ENCODE assay signal across 8 mouse cellular contexts in genomic region chr7:16325920-16326606, GRCm38 (mm10). TPM values are rescaled to one million over a fixed set of nuclear protein-coding genes. Genes with fewer than 3 reads are reported as not detected.
DNase-seq lines count a peak whose midpoint lies in the region; ATAC-seq and TF ChIP-seq lines count a peak whose summit lies in the region.

No protein-coding gene starts in this region.

- H3K4me3 ChIP-seq in forebrain, embryonic 10.5 days: no peak overlapping the region
- H3K4me3 ChIP-seq in forebrain, embryonic 15.5 days: no peak overlapping the region
- no peak overlapping the region for H3K4me3 ChIP-seq in forebrain, embryonic 12.5 days (replicated peaks)
- no peak overlapping the region for H3K4me3 ChIP-seq in layer of hippocampus, adult 2 months
- H3K4me3 ChIP-seq in macrophage (ENCODE audit: inconsistent target): no peak overlapping the region

- ATAC-seq in forebrain, embryonic 15.5 days (replicated peaks): no peak
- ATAC-seq in forebrain, embryonic 12.5 days (ENCODE audit: low FRiP score): peak; percentile 70

- H3K36me3 ChIP-seq in forebrain, embryonic 10.5 days (replicated peaks): peaks cover 76% of the 10 kb centered on the region
- H3K36me3 ChIP-seq in forebrain, embryonic 15.5 days: peaks cover 44% of the 10 kb centered on the region
- H3K36me3 ChIP-seq in forebrain, embryonic 12.5 days (replicated peaks): peaks cover 43% of the 10 kb centered on the region
- peaks cover 21% of the 10 kb centered on the region for H3K36me3 ChIP-seq in macrophage (ENCODE audit: inconsistent target)

- TF ChIP-seq CTCF in layer of hippocampus, adult 2 months (conservative IDR thresholded peaks at IDR 0.05): peak; percentile 81

- intact Hi-C loops in heart, postnatal 36 days (cut with DNase I): loop anchor here (1.0 kb wide), 1 partner anchor 32 kb away; no protein-coding TSS in a partner anchor

- H3K9ac ChIP-seq in forebrain, embryonic 15.5 days (replicated peaks): no peak overlapping the region
- no peak overlapping the region for H3K9ac ChIP-seq in forebrain, embryonic 12.5 days

- H3K4me2 ChIP-seq in forebrain, embryonic 15.5 days (replicated peaks): no peak overlapping the region
- no peak overlapping the region for H3K4me2 ChIP-seq in forebrain, embryonic 12.5 days

- H3K27ac ChIP-seq in forebrain, embryonic 10.5 days: peak overlapping the region; percentile 69
- H3K27ac ChIP-seq in forebrain, embryonic 15.5 days (replicated peaks): no peak overlapping the region
- peak overlapping the region; percentile 43; the same call in 1 of the 2 replicates for H3K27ac ChIP-seq in forebrain, embryonic 12.5 days
- H3K27ac ChIP-seq in layer of hippocampus, adult 2 months: peak overlapping the region; percentile 21; the same call in 1 of the 2 replicates
- peak overlapping the region; percentile 54 for H3K27ac ChIP-seq in macrophage

- H3K79me2 ChIP-seq in macrophage (ENCODE audit: inconsistent target): no peaks in the 10 kb centered on the region

- no peaks in the 10 kb centered on the region for H3K9me3 ChIP-seq in forebrain, embryonic 10.5 days
- H3K9me3 ChIP-seq in forebrain, embryonic 15.5 days: no peaks in the 10 kb centered on the region
- no peaks in the 10 kb centered on the region for H3K9me3 ChIP-seq in forebrain, embryonic 12.5 days

- H3K27me3 ChIP-seq in forebrain, embryonic 10.5 days (ENCODE audit: poor library complexity, severe bottlenecking): no peaks in the 10 kb centered on the region
- H3K27me3 ChIP-seq in forebrain, embryonic 15.5 days: no peaks in the 10 kb centered on the region
- no peaks in the 10 kb centered on the region for H3K27me3 ChIP-seq in forebrain, embryonic 12.5 days

- peak; percentile 60 for DNase-seq in forebrain, embryonic 10.5 days (ENCODE audit: extremely low spot score, low spot score)
- DNase-seq in c-Kit-positive CD71-negative TER-119-negative erythroid progenitor cells, embryonic 14.5 days (ENCODE audit: low read depth): peak; percentile 74
- DNase-seq in heart, postnatal 36 days: peak; percentile 68 to 72
- DNase-seq in layer of hippocampus, adult 2 months (ENCODE audit: low spot score in 2 of 2): no peak
- peak; percentile 88 for DNase-seq in skeletal muscle tissue, adult 2 months (ENCODE audit: low read depth, low spot score)

- H3K4me1 ChIP-seq in forebrain, embryonic 10.5 days: peaks cover 9% of the 10 kb centered on the region; the same call in 1 of the 2 replicates
- no peaks in the 10 kb centered on the region for H3K4me1 ChIP-seq in forebrain, embryonic 15.5 days
- 0 out of 2 replicates have a peak, but pooled peaks cover 6% of the 10 kb centered on the region for H3K4me1 ChIP-seq in forebrain, embryonic 12.5 days

- WGBS in forebrain, embryonic 10.5 days: 41% methylated on average over 8 of the region's 8 CpGs
- 30% methylated on average over 8 of the region's 8 CpGs for WGBS in forebrain, embryonic 15.5 days
- 35% methylated on average over 8 of the region's 8 CpGs for WGBS in forebrain, embryonic 12.5 days
- WGBS in macrophage (ENCODE audit: missing documents): 30% methylated on average over 8 of the region's 8 CpGs

RNA-seq across cellular contexts. Expression of gene Bbc3, which starts 17.9 kb away (rescaled TPM):
- 16.4 and 18.8 TPM in 2 replicates for polyA plus RNA-seq in forebrain, embryonic 10.5 days (2016; fragmentation: Nextera tagmentation; extraction: Ambion mirVana)
- 16.7 and 18.5 TPM in 2 replicates for polyA plus RNA-seq in forebrain, embryonic 15.5 days (2015; fragmentation: Nextera tagmentation; extraction: Ambion mirVana)
- 12.8 and 14.6 TPM in 2 replicates for polyA plus RNA-seq in forebrain, embryonic 12.5 days (2016; fragmentation: Nextera tagmentation; extraction: Ambion mirVana)
- 1 to 10 TPM; 3.1 to 5.0 TPM for total RNA-seq in heart, postnatal 36 days (2021)
- 10 to 100 TPM; 12.5 to 14.9 TPM for total RNA-seq in layer of hippocampus, adult 2 months (2021)
- total RNA-seq in macrophage (2018; cell fraction: chromatin; rRNA removed): 10 to 100 TPM in 18 of 26 experiments, 1 to 10 TPM in 8; 2.3 to 27.4 (median 15.9) TPM
- total RNA-seq in macrophage (2018; cell fraction: cytosol; rRNA removed): 10 to 100 TPM in 23 of 26 experiments, 1 to 10 TPM in 3; 6.6 to 26.3 (median 16.8) TPM
- total RNA-seq in macrophage (2018; cell fraction: nucleus; rRNA removed): 10 to 100 TPM; 11.1 to 31.5 (median 20.5) TPM
- 5.0 to 24.1 TPM (median 6.4 TPM) in 3 replicates for polyA plus RNA-seq in macrophage (2018)

RNA-seq across cellular contexts. Expression of gene Ccdc9, which starts 39.5 kb away (rescaled TPM):
- 28.7 and 34.8 TPM in 2 replicates for polyA plus RNA-seq in forebrain, embryonic 10.5 days (2016; fragmentation: Nextera tagmentation; extraction: Ambion mirVana)
- 31.1 and 35.5 TPM in 2 replicates for polyA plus RNA-seq in forebrain, embryonic 15.5 days (2015; fragmentation: Nextera tagmentation; extraction: Ambion mirVana)
- polyA plus RNA-seq in forebrain, embryonic 12.5 days (2016; fragmentation: Nextera tagmentation; extraction: Ambion mirVana): 42.3 and 44.6 TPM in 2 replicates
- total RNA-seq in heart, postnatal 36 days (2021): 10 to 100 TPM; 34.6 to 36.9 TPM
- 10 to 100 TPM; 79.7 to 81.0 TPM for total RNA-seq in layer of hippocampus, adult 2 months (2021)
- total RNA-seq in macrophage (2018; cell fraction: chromatin; rRNA removed): 100 to 1,000 TPM; 304 to 896 (median 675) TPM
- 10 to 100 TPM; 52.8 to 97.2 (median 73.4) TPM for total RNA-seq in macrophage (2018; cell fraction: cytosol; rRNA removed)
- total RNA-seq in macrophage (2018; cell fraction: nucleus; rRNA removed): 100 to 1,000 TPM; 161 to 339 (median 237) TPM
- 99.0 to 183 TPM (median 120 TPM) in 3 replicates for polyA plus RNA-seq in macrophage (2018)

RNA-seq across cellular contexts. Expression of gene Inafm1, which starts 52.6 kb away (rescaled TPM):
- 5.6 and 6.3 TPM in 2 replicates for polyA plus RNA-seq in forebrain, embryonic 10.5 days (2016; fragmentation: Nextera tagmentation; extraction: Ambion mirVana)
- polyA plus RNA-seq in forebrain, embryonic 15.5 days (2015; fragmentation: Nextera tagmentation; extraction: Ambion mirVana): 27.0 and 27.5 TPM in 2 replicates
- 13.4 and 14.5 TPM in 2 replicates for polyA plus RNA-seq in forebrain, embryonic 12.5 days (2016; fragmentation: Nextera tagmentation; extraction: Ambion mirVana)
- total RNA-seq in heart, postnatal 36 days (2021): 10 to 100 TPM; 17.0 to 17.8 TPM
- 10 to 100 TPM; 32.0 to 35.5 TPM for total RNA-seq in layer of hippocampus, adult 2 months (2021)
- 10 to 100 TPM; 11.6 to 72.8 (median 39.4) TPM for total RNA-seq in macrophage (2018; cell fraction: chromatin; rRNA removed)
- total RNA-seq in macrophage (2018; cell fraction: cytosol; rRNA removed): 10 to 100 TPM in 4 of 26 experiments, 1 to 10 TPM in 22; 5.9 to 11.6 (median 8.4) TPM
- 10 to 100 TPM; 10.3 to 35.9 (median 25.5) TPM for total RNA-seq in macrophage (2018; cell fraction: nucleus; rRNA removed)
- 1.9 to 10.1 TPM (median 7.4 TPM) in 3 replicates for polyA plus RNA-seq in macrophage (2018)

Comparison
In these comparisons a context has a peak if more than half of its experiments do, and no peak if none do; other contexts are left out.
1. DNase-seq: peak in forebrain, embryonic 10.5 days (single experiment), c-Kit-positive CD71-negative TER-119-negative erythroid progenitor cells, embryonic 14.5 days (single experiment), heart, postnatal 36 days (2 of 2) and skeletal muscle tissue, adult 2 months (single experiment); none in layer of hippocampus, adult 2 months (0 of 2).